Mouse (Mus musculus) cortical plate, adult 2 months (tissue): ENCODE results near the gene Pgm5. TPM values are rescaled to one million over a fixed set of nuclear protein-coding genes. Genes with fewer than 3 reads are reported as not detected.
"Not testable (repeated sequence)": the region's sequence is repeated elsewhere in the genome, so short reads cannot be mapped to it uniquely, and the experiment has no call there.

Experiments used
- H3K27ac ChIP-seq: fragments of 200-500 bp; 2 replicates; pipeline ENCODE4 v1.5.1; 2012; ENCODE audit warnings: low read length, control low read depth, inconsistent platforms; ENCODE audit not compliant: insufficient read depth
- H3K4me1 ChIP-seq: fragments of 200-500 bp; 2 replicates; pipeline ENCODE4 v1.6.1; 2011; ENCODE audit warnings: low read length; ENCODE audit not compliant: control insufficient read depth, insufficient read depth
- H3K4me3 ChIP-seq: fragments of 200-500 bp; 2 replicates; pipeline ENCODE4 v1.5.1; 2011; ENCODE audit warnings: mild to moderate bottlenecking, low read length, control low read depth; ENCODE audit not compliant: insufficient read depth
- CTCF ChIP-seq: fragments of 200-500 bp; IDR thresholded peaks from 2 replicates; pipeline ENCODE4 v1.5.1; 2011; ENCODE audit warnings: mild to moderate bottlenecking, control low read depth, low read length; ENCODE audit not compliant: insufficient read depth; ENCODE audit errors: extremely low read depth
- POLR2A ChIP-seq: fragments of 200-500 bp; IDR thresholded peaks from 2 replicates; pipeline ENCODE4 v1.6.1; 2011; ENCODE audit warnings: mild to moderate bottlenecking, low read length, control low read depth; ENCODE audit not compliant: insufficient read depth; ENCODE audit errors: extremely low read depth
- polyA plus RNA-seq: library from polyadenylated mRNA; depleted of rRNA; stranded (reverse); fragments of >200 nt; gene quantifications from 2 replicates; pipeline ENCODE4 v1.2.3, GENCODE M21; 2012

Gene Pgm5
- polyA plus RNA-seq, 1 experiment, result 2.4 TPM

DNA sequence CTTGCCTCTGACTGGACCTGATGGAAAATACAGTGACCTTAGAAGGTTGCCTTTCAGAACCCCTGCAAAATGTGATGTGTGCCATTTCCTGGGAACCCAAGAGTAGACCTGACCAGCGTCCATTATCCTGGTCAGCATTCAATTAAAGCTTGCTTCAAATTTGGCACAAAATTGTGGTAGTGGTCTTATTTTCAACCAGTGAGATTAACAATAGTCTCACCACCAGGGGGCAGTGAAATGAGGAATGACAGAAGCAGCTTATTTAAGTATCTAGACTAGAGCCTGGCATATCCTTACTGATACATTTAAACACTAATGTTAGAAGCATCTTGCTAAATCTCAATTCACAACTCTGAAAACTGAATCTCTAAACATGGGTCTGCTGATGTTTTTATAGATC, 156.3 kb downstream of the Pgm5 start:
- TF ChIP-seq POLR2A (no peak), CTCF (no peak)
- Histone ChIP-seq H3K4me3 (no peak overlapping the region), H3K4me1 (peaks cover 4% of the 10 kb centered on the region; the same call in 1 of the 2 replicates), H3K27ac (no peak overlapping the region)

DNA sequence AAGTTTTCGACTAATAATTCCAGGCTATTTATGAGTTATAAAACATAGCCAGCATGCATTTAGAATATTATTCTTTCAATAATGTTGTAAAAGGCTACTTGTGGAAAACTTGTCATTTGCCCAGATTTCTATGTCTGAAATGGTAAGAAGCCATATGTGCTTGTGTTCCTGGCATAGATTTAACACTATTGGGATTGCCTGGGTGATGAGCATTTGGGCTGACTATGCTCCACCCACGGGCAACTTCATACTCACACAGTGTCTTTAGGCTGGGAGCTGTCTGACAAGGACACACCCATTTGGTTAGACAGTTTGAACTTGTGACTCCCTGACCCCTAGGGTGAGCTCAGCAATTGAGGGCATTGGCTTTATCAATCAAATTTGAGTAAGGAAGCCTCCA, 157.3 kb downstream of the Pgm5 start:
- TF ChIP-seq POLR2A, result no peak
- no peak for TF ChIP-seq CTCF
- Histone ChIP-seq H3K4me3 (no peak overlapping the region), H3K4me1 (peaks cover 4% of the 10 kb centered on the region; the same call in 1 of the 2 replicates), H3K27ac (no peak overlapping the region)

- Histone ChIP-seq H3K4me1 (peaks cover 7% of the 10 kb centered on the region; the same call in 1 of the 2 replicates), H3K27ac (no peak overlapping the region)
- no peak for TF ChIP-seq POLR2A
- TF ChIP-seq CTCF, result no peak
Measured at GRCm38 (mm10) chr19:24703680-24704079, 158.0 kb downstream of the Pgm5 start.

DNA sequence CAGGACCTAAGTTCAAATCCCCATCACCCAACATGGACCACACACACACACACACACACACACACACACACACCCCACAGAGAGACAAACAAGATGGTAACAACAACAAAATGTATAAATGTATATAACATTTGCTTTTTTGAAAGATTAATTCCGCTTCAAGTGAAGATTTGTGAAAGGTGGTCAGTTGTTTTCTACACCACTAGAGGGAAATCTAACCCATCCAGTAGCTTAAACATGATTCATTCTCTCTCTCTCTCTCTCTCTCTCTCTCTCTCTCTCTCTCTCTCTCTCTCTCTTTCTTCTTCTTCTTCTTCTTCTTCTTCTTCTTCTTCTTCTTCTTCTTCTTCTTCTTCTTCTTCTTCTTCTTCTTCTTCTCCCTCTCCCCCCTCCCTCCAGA, 158.5 kb downstream of the Pgm5 start:
- H3K4me3 ChIP-seq, H3K27ac ChIP-seq, H3K4me1 ChIP-seq: not testable (repeated sequence)

More at GRCm38 (mm10) chr19:24703680-24704079, 158.0 kb downstream of the Pgm5 start:
- H3K4me3 ChIP-seq, result no peak overlapping the region

- H3K27ac ChIP-seq, result no peak overlapping the region
- H3K4me1 ChIP-seq, result peaks cover 4% of the 10 kb centered on the region; the same call in 1 of the 2 replicates
- TF ChIP-seq POLR2A (no peak), CTCF (no peak)
- H3K4me3 ChIP-seq, result no peak overlapping the region
Measured at GRCm38 (mm10) chr19:24701716-24702115, 159.9 kb downstream of the Pgm5 start.

DNA sequence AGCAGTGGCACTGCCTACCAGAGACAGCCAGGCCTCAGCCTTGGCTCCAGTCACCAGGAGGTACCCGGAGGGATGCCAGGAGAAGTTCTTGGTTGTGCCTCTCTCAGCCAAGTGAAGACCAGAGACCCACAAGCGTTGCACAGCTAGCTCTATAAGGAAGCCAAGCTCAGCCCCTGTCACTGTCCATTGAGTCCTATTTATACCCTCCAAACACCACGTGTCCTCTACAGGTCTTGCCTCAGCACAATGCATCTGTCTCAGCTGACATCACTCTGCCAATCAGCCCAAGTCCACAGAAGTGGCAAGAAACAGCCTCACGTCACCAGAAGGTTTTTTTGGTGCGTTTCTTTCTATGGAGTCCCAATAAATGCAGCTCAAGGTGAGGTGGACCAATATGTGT, 161.0 kb downstream of the Pgm5 start:
- Histone ChIP-seq H3K27ac (no peak overlapping the region), H3K4me1 (peaks cover 4% of the 10 kb centered on the region; the same call in 1 of the 2 replicates), H3K4me3 (no peak overlapping the region)
- TF ChIP-seq POLR2A, result no peak
- TF ChIP-seq CTCF, result no peak

- no peak for TF ChIP-seq CTCF
- TF ChIP-seq POLR2A, result no peak
- H3K27ac ChIP-seq, result no peak overlapping the region
- no peak overlapping the region for H3K4me3 ChIP-seq
- H3K4me1 ChIP-seq, result peaks cover 4% of the 10 kb centered on the region; the same call in 1 of the 2 replicates
Measured at GRCm38 (mm10) chr19:24699910-24700309, 161.7 kb downstream of the Pgm5 start.

DNA sequence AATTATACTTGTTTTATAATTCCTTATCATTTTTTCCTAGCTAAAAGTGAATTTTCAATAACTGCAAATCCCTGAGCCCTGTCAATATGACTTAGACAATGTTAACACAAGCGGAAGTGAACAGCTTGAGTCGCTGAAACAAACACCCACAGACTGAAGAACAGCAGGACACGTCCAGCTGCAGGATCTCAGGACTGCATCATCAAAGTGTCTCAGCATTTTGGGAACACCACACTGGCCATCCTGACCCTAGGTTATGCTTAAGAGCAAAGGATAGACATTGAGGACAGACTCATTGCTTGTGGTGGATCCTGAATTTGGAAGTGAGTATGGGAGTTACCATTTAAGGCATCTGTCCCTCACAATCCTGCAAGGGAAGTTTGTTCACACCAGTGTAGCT, 162.5 kb downstream of the Pgm5 start:
- Histone ChIP-seq H3K4me1 (peaks cover 4% of the 10 kb centered on the region; the same call in 1 of the 2 replicates), H3K27ac (no peak overlapping the region), H3K4me3 (no peak overlapping the region)
- TF ChIP-seq POLR2A (no peak), CTCF (no peak)

- H3K4me3 ChIP-seq, result no peak overlapping the region
- H3K27ac ChIP-seq, result no peak overlapping the region
- TF ChIP-seq POLR2A (no peak), CTCF (no peak)
- H3K4me1 ChIP-seq, result peaks cover 4% of the 10 kb centered on the region; the same call in 1 of the 2 replicates
Measured at GRCm38 (mm10) chr19:24698651-24699050, 163.0 kb downstream of the Pgm5 start.

- H3K27ac ChIP-seq, result no peak overlapping the region
- peaks cover 4% of the 10 kb centered on the region; the same call in 1 of the 2 replicates for H3K4me1 ChIP-seq
- TF ChIP-seq CTCF (no peak), POLR2A (no peak)
Measured at GRCm38 (mm10) chr19:24697946-24698345, 163.7 kb downstream of the Pgm5 start.

More at GRCm38 (mm10) chr19:24697946-24698345, 163.7 kb downstream of the Pgm5 start:
- H3K4me3 ChIP-seq, result no peak overlapping the region
